Mouse (Mus musculus) bone marrow macrophage, adult 2 months (primary cell): Measurements from ENCODE around the gene Fcf1. TPM values are rescaled to one million over a fixed set of nuclear protein-coding genes. Genes with fewer than 3 reads are reported as not detected.

Experiments
- H3K27ac ChIP-seq: 2 replicates; pipeline ENCODE4 v1.5.1; 2012; ENCODE audit warnings: low read depth, low read length; ENCODE audit not compliant: insufficient read depth
- H3K4me1 ChIP-seq: 2 replicates; pipeline ENCODE4 v1.6.1; 2012; ENCODE audit warnings: low read length; ENCODE audit not compliant: control insufficient read depth, insufficient read depth
- H3K4me3 ChIP-seq: 2 replicates; pipeline ENCODE4 v1.5.1; 2012; ENCODE audit warnings: mild to moderate bottlenecking, low read length, moderate library complexity; ENCODE audit not compliant: insufficient read depth
- CTCF ChIP-seq: IDR thresholded peaks from 2 replicates; pipeline ENCODE4 v1.5.1; 2012; ENCODE audit warnings: low read depth, mild to moderate bottlenecking, low read length, moderate library complexity
- POLR2A ChIP-seq: IDR thresholded peaks from 2 replicates; pipeline ENCODE4 v1.6.1; 2012; ENCODE audit warnings: mild to moderate bottlenecking, low read depth, low read length, borderline replicate concordance
- polyA plus RNA-seq: library from polyadenylated mRNA; stranded (reverse); fragments of >200 nt; gene quantifications from 2 replicates; pipeline ENCODE4 v1.2.4, GENCODE M21; 2012; ENCODE audit not compliant: missing spikeins, insufficient read depth, insufficient read length

Gene Fcf1
- polyA plus RNA-seq, result 82.2 and 89.0 TPM in 2 replicates

DNA sequence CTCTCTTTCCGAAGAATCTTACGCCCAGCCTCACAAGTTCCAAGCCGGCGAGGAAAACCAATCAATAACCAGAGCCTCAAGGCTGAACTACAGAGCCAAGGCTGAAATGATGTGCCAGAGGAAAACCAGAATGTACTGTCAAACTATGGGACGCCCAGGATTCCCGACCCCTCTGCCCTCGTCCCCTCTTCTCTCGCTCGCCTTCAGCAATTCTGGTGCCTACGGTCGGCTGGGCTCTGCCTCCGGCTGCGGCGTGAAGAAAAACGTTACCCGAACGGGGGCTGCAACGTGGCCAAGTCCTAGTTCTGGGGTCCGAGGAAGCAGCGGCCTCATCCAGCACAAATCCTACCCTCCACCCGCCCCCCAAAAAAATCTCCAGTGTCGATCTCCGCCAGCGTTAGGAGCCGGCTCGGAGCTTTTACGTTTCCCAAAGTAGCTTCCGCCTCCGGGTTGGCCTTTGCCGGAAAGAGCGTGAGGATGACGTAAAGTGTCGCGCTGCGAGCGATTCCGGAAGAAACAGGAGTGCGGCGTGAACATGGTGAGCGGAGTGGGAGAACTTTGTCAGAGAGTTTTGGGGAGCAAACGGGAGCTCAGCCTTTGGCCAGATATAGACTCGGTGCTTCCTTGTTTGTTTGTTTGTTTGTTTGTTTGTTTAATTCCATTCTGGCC, at the start of gene Fcf1, which contains the start of gene Arel1:
Gene Fcf1 (plus strand): TSS at position 470 of the 669 bp plus-strand sequence.
Gene Arel1 (minus strand): TSS at position 473 of the 669 bp plus-strand sequence.
- peak; percentile 71; the same call in 1 of the 2 replicates for TF ChIP-seq POLR2A
- no peak for TF ChIP-seq CTCF
- H3K4me3 ChIP-seq, result peak within 1 kb of the TSS; percentile 84
- no peak within 1 kb of the TSS for H3K27ac ChIP-seq

GRCm38 (mm10) chr12:84921881-84922419, 48.7 kb upstream of the Fcf1 start:
- TF ChIP-seq CTCF (no peak), POLR2A (no peak)
- no peaks in the 10 kb centered on the region for H3K4me1 ChIP-seq
- no peak overlapping the region for H3K4me3 ChIP-seq
- H3K27ac ChIP-seq, result no peak overlapping the region

More for the DNA sequence above, at the start of gene Fcf1, which contains the start of gene Arel1:
- peaks cover 7% of the 10 kb centered on the region for H3K4me1 ChIP-seq

GRCm38 (mm10) chr12:84924324-84924723, 46.4 kb upstream of the Fcf1 start:
- no peak for TF ChIP-seq POLR2A
- TF ChIP-seq CTCF, result no peak
- H3K4me1 ChIP-seq, result 0 out of 2 replicates have a peak, but pooled peaks cover 2% of the 10 kb centered on the region
- H3K4me3 ChIP-seq, result no peak overlapping the region
- H3K27ac ChIP-seq, result no peak overlapping the region

DNA sequence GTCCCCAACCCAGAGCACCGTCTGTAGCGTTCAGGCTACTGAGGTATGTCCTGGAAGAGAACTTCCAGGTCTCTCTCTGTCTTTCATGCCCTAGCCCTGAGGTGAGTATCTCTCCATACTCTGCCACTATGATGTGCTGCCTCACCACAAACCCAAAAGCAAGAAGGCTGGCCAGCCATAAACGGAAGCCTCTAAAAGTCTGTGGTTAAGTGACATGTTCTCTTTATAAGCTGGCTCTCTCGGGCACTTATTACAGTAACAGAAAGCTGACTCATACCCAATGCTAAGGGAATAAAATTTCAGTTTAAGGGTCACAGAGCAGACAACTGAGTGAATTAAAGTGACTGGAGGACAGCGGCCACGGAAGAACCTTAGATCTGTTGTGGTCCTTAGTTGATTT, 44.2 kb upstream of the Fcf1 start:
- H3K27ac ChIP-seq, result no peak overlapping the region
- no peak overlapping the region for H3K4me3 ChIP-seq
- 0 out of 2 replicates have a peak, but pooled peaks cover 2% of the 10 kb centered on the region for H3K4me1 ChIP-seq
- no peak for TF ChIP-seq POLR2A
- no peak for TF ChIP-seq CTCF

DNA sequence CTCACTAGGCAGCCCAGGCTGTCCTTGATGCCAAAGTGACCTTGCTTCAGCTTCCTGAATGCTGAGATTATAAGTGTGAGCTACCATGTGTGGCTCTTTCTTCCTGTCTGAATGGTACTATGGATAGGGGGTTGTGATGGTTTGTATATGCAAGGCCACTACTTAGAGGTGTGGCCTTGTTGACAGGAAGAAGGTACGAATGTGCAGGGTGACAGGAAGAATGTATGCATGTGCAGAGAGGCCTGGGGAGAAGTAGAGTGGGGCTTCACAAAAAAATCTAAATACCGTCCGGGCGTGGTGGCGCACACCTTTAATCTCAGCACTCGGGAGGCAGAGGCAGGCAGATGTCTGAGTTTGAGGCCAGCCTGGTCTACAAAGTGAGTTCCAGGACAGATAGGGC, 38.5 kb upstream of the Fcf1 start:
- H3K4me3 ChIP-seq, result no peak overlapping the region
- no peak overlapping the region for H3K27ac ChIP-seq
- TF ChIP-seq CTCF, result no peak
- TF ChIP-seq POLR2A, result no peak
- H3K4me1 ChIP-seq, result no peaks in the 10 kb centered on the region

GRCm38 (mm10) chr12:84935343-84935742, 35.4 kb upstream of the Fcf1 start:
- TF ChIP-seq CTCF (no peak), POLR2A (no peak)
- Histone ChIP-seq H3K4me3 (no peak overlapping the region), H3K27ac (no peak overlapping the region), H3K4me1 (no peaks in the 10 kb centered on the region)

DNA sequence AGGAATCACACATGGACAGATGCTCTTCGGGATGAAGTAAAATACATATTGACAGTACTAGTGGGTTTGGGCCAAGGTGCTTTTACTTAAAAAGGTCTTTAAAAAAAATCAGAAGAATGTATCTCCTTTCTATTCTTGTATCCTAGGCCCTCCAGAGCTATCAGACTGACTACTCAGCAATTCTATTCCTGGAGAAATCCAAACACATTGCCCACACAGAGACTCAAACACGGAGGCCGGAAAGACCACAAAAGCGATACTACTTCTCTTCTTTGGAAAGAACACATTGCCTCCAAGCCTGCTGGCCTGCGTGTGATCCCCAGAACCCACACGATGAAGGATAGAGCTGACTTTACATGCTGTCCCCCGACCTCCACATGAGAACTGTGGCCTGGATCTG, 31.6 kb upstream of the Fcf1 start:
- Histone ChIP-seq H3K4me1 (peaks cover 4% of the 10 kb centered on the region), H3K27ac (no peak overlapping the region), H3K4me3 (no peak overlapping the region)
- TF ChIP-seq CTCF (no peak), POLR2A (no peak)

DNA sequence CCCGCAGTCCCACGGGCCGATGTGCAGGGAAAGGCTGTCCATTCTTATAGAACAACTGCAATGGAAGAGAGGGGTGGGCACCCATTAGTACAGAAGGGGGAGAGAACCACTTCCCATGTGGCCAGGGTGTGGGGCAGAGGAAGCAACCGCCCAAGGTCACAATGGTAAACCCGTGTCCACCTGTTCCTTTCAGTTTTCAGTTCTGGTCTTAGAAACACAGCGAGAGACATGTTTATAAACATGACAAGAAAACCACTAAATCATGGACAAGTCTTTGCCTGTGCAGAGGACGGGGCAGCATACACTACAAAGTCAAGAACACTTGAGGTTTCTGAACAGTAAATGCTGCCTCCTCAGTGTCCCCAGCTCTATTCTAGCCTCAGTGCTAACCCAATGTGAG, 30.4 kb upstream of the Fcf1 start:
- peaks cover 4% of the 10 kb centered on the region for H3K4me1 ChIP-seq

DNA sequence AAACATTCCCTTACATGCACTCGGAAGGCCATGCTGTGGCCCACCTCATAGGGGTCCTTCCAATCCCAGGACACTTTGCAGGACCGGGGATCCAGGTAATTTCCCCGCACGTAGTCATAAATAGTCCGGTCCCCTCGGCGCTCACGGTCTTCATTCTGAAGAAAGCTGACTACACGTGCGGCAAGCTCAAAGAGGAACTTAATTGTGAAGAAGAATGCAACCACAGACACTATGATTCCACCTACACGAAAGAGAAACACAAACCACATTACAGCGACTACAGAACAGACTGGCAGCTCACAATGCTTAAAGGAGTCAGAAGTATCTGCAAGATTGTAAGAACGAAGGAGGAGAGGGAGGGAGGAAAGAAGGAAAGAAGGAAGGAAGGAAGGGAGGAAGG, 29.0 kb upstream of the Fcf1 start:
- TF ChIP-seq POLR2A, result no peak
- no peak for TF ChIP-seq CTCF
- Histone ChIP-seq H3K4me3 (no peak overlapping the region), H3K27ac (no peak overlapping the region), H3K4me1 (peaks cover 4% of the 10 kb centered on the region)

More for the DNA sequence above, 30.4 kb upstream of the Fcf1 start:
- Histone ChIP-seq H3K27ac (no peak overlapping the region), H3K4me3 (no peak overlapping the region)
- TF ChIP-seq POLR2A (no peak), CTCF (no peak)

- no peak overlapping the region for H3K27ac ChIP-seq
- H3K4me3 ChIP-seq, result no peak overlapping the region
- H3K4me1 ChIP-seq, result peaks cover 4% of the 10 kb centered on the region
- TF ChIP-seq CTCF (no peak), POLR2A (no peak)
Observed at GRCm38 (mm10) chr12:84943006-84943952, 27.4 kb upstream of the Fcf1 start.
